ENCODE assay signal across 9 mouse cellular contexts in the genomic region with DNA sequence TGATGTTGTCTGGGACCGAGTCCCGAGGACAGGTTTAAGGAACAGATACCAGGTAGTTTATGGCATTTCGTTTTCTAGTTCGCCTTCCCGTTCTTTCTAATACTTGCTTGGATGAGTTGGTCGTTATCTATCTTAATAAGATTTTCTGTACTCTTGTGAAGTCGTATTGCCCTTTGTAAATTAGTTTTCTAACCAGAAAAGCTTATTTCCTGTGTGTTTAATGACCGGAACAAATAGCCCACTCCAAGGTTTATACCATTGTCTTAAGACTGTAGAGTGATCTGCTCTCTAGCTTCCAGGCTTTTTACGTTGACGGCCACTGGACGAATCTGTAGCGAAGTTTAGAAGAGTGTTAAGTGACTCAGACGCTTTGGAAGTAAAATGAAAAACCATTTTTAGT. TPM values are rescaled to one million over a fixed set of nuclear protein-coding genes. Genes with fewer than 3 reads are reported as not detected.
A peak's percentile ranks its signal among the peaks of the same experiment; 100 is the strongest.
DNase-seq lines count a peak whose midpoint lies in the region; ATAC-seq and TF ChIP-seq lines count a peak whose summit lies in the region.
"Had no signal": no experiment of that assay in that cellular context is flagged by ENCODE, and none has a peak within 500 bp of the region (broad histone marks: within the 10 kb centered on the region; RNA-seq: fewer than 3 reads in every experiment).

No protein-coding gene starts in this region.

- no peak for TF ChIP-seq POLR2A in bone marrow, adult 2 months (IDR thresholded peaks at IDR 0.05; ENCODE audit: borderline replicate concordance, control insufficient read depth, low read depth, low read length)

- no peak for ATAC-seq in heart, embryonic 12.5 days (ENCODE audit: insufficient number of reproducible peaks, low FRiP score)
- ATAC-seq in hindbrain, embryonic 13.5 days (ENCODE audit: low FRiP score) = no peak
- no peak for ATAC-seq in midbrain, embryonic 12.5 days (ENCODE audit: low FRiP score, low read depth)

- peak overlapping the region; percentile 90 for H3K9ac ChIP-seq in heart, embryonic 12.5 days
- peak overlapping the region; percentile 92 for H3K9ac ChIP-seq in hindbrain, embryonic 13.5 days
- peak overlapping the region; percentile 72 for H3K9ac ChIP-seq in midbrain, embryonic 12.5 days (replicated peaks)

- H3K36me3 ChIP-seq in heart, embryonic 12.5 days = no peaks in the 10 kb centered on the region
- no peaks in the 10 kb centered on the region for H3K36me3 ChIP-seq in hindbrain, embryonic 13.5 days
- H3K36me3 ChIP-seq in midbrain, embryonic 12.5 days = no peaks in the 10 kb centered on the region
- H3K36me3 ChIP-seq: G1E had no signal

- peaks cover 8% of the 10 kb centered on the region for H3K4me1 ChIP-seq in heart, embryonic 12.5 days (replicated peaks)
- no peaks in the 10 kb centered on the region for H3K4me1 ChIP-seq in bone marrow, adult 2 months (ENCODE audit: control insufficient read depth, insufficient read depth, low read length)
- H3K4me1 ChIP-seq in hindbrain, embryonic 13.5 days (replicated peaks) = peaks cover 26% of the 10 kb centered on the region
- H3K4me1 ChIP-seq in midbrain, embryonic 12.5 days = 0 out of 2 replicates have a peak, but pooled peaks cover 1% of the 10 kb centered on the region

- no peaks in the 10 kb centered on the region for H3K9me3 ChIP-seq in heart, embryonic 12.5 days (replicated peaks)
- H3K9me3 ChIP-seq in hindbrain, embryonic 13.5 days = no peaks in the 10 kb centered on the region
- no peaks in the 10 kb centered on the region for H3K9me3 ChIP-seq in midbrain, embryonic 12.5 days

- peak overlapping the region; percentile 74; the same call in 1 of the 2 replicates for H3K27ac ChIP-seq in heart, embryonic 12.5 days (ENCODE audit: poor library complexity, severe bottlenecking)
- no peak overlapping the region for H3K27ac ChIP-seq in bone marrow, adult 2 months (ENCODE audit: control insufficient read depth, insufficient read depth, low read depth, low read length, poor library complexity)
- H3K27ac ChIP-seq in hindbrain, embryonic 13.5 days = peak overlapping the region; percentile 92
- no peak overlapping the region for H3K27ac ChIP-seq in midbrain, embryonic 12.5 days (replicated peaks)

- WGBS in heart, embryonic 12.5 days = under 1% methylated on average over 13 of the region's 13 CpGs
- 25% methylated on average over 13 of the region's 13 CpGs for WGBS in bone marrow, adult 2 months
- WGBS in hindbrain, embryonic 13.5 days = under 1% methylated on average over 13 of the region's 13 CpGs
- WGBS in midbrain, embryonic 12.5 days = 1% methylated on average over 13 of the region's 13 CpGs

- peak overlapping the region; percentile 86 for H3K4me3 ChIP-seq in heart, embryonic 12.5 days
- peak overlapping the region; percentile 94 for H3K4me3 ChIP-seq in bone marrow, adult 2 months (replicated peaks; ENCODE audit: control insufficient read depth, low read depth, low read length)
- peak overlapping the region; percentile 83 for H3K4me3 ChIP-seq in hindbrain, embryonic 13.5 days
- peak overlapping the region; percentile 74 for H3K4me3 ChIP-seq in midbrain, embryonic 12.5 days

- DNase-seq in heart, adult 8-10 months (ENCODE audit: low spot score) = no peak
- no peak for DNase-seq in spleen, adult 18-20 months
- no peak for DNase-seq in frontal cortex, postnatal 14 days (ENCODE audit: low spot score in 2 of 2)
- no peak for DNase-seq in cerebellum, postnatal 10 days

- TF ChIP-seq CTCF in bone marrow, adult 2 months (IDR thresholded peaks at IDR 0.05; ENCODE audit: control insufficient read depth, insufficient read depth, low read length) = no peak

- H3K4me2 ChIP-seq in heart, embryonic 12.5 days = peak overlapping the region; percentile 67
- peak overlapping the region; percentile 60 for H3K4me2 ChIP-seq in hindbrain, embryonic 13.5 days
- peak overlapping the region; percentile 64 for H3K4me2 ChIP-seq in midbrain, embryonic 12.5 days (replicated peaks)

- 0 out of 2 replicates have a peak, but pooled peaks cover 7% of the 10 kb centered on the region for H3K27me3 ChIP-seq in heart, embryonic 12.5 days (replicated peaks)
- H3K27me3 ChIP-seq in hindbrain, embryonic 13.5 days = no peaks in the 10 kb centered on the region
- H3K27me3 ChIP-seq in midbrain, embryonic 12.5 days = peaks cover 19% of the 10 kb centered on the region

RNA-seq across cellular contexts. Expression of gene Plekha1, which starts 1.1 kb away (rescaled TPM):
- 54.6 and 56.2 TPM in 2 replicates for polyA plus RNA-seq in heart, embryonic 12.5 days (2016; fragmentation: Nextera tagmentation; extraction: Ambion mirVana)
- 10 to 100 TPM; 36.3 to 39.0 (median 38.1) TPM for total RNA-seq in heart, adult 8-10 months (2022)
- 3.5 and 13.4 TPM in 2 replicates for polyA plus RNA-seq in bone marrow, adult 2 months (2011; ENCODE audit: insufficient read depth, insufficient read length, low replicate concordance, missing spikeins)
- 63.4 and 65.4 TPM in 2 replicates for polyA plus RNA-seq in hindbrain, embryonic 13.5 days (2015; fragmentation: Nextera tagmentation; extraction: Ambion mirVana)
- 43.8 and 46.9 TPM in 2 replicates for polyA plus RNA-seq in midbrain, embryonic 12.5 days (2016; fragmentation: Nextera tagmentation; extraction: Ambion mirVana)
- polyA plus RNA-seq: G1E had no signal

Comparison
In these comparisons a context has a peak if more than half of its experiments do, and no peak if none do; other contexts are left out.
1. H3K27ac ChIP-seq: peak in heart, embryonic 12.5 days (single experiment) and hindbrain, embryonic 13.5 days (single experiment); none in bone marrow, adult 2 months (single experiment) and midbrain, embryonic 12.5 days (single experiment).
2. Peak in every context shown above with its lines, with median percentiles within 50 percentile points of each other: H3K4me2 ChIP-seq, H3K4me3 ChIP-seq and H3K9ac ChIP-seq.